Mouse (Mus musculus) liver, embryonic 14.5 days (tissue): Measurements from ENCODE around the gene Ano5. TPM values are rescaled to one million over a fixed set of nuclear protein-coding genes. Genes with fewer than 3 reads are reported as not detected.

Source experiments
- ATAC-seq: fragments of 200-750 bp; cut with Nextera tagmentation; 2 replicates; pipeline ENCODE4 v1.8.0; 2017; ENCODE audit warnings: moderate number of reproducible peaks, mild to moderate bottlenecking, moderate library complexity; ENCODE audit not compliant: insufficient read depth
- DNase-seq, 3 experiments: peaks; one replicate each; pipeline ENCODE4 v3.0.0-alpha.2; 2012 to 2013; ENCODE audit warnings: low read depth in 3 of 3, low spot score in 3 of 3
- H3K27ac ChIP-seq: fragments of 300-500 bp; sonication (generic); 2 replicates; pipeline ENCODE4 v1.5.1; 2014; ENCODE audit warnings: moderate library complexity, mild to moderate bottlenecking, control low read depth, inconsistent platforms
- H3K27me3 ChIP-seq: fragments of 300-500 bp; sonication (generic); 2 replicates; pipeline ENCODE4 v1.6.1; 2014; ENCODE audit warnings: mild to moderate bottlenecking, low read length, moderate library complexity; ENCODE audit not compliant: control insufficient read depth, insufficient read depth
- H3K36me3 ChIP-seq: fragments of 300-500 bp; sonication (generic); replicated peaks from 2 replicates; pipeline ENCODE4 v1.6.1; 2014; ENCODE audit warnings: low read depth; ENCODE audit not compliant: control insufficient read depth, insufficient read depth
- H3K4me1 ChIP-seq, 2 experiments: fragments of 200-500 bp in 1 of 2; fragments of 300-500 bp in 1 of 2; sonication (generic) in 1 of 2; replicated peaks; 2 replicates each; pipeline ENCODE4 v1.6.1; 2012 to 2014; ENCODE audit warnings: antibody characterized with exemption in 1 of 2, inconsistent platforms in 1 of 2, low read length in 1 of 2; ENCODE audit not compliant: control insufficient read depth in 2 of 2, insufficient read depth in 2 of 2
- H3K4me2 ChIP-seq: fragments of 300-500 bp; sonication (generic); 2 replicates; pipeline ENCODE4 v1.6.1; 2014; ENCODE audit warnings: low read depth, mild to moderate bottlenecking, control low read depth, moderate library complexity
- H3K4me3 ChIP-seq, 2 experiments: fragments of 200-500 bp in 1 of 2; fragments of 300-500 bp in 1 of 2; sonication (generic) in 1 of 2; 2 replicates each; pipeline ENCODE4 v1.5.1; 2012 to 2014; ENCODE audit warnings: low read depth in 2 of 2, low read length in 2 of 2, mild to moderate bottlenecking in 2 of 2, control low read depth in 1 of 2, inconsistent platforms in 1 of 2, moderate library complexity in 1 of 2; ENCODE audit not compliant: insufficient read depth in 1 of 2
- H3K9ac ChIP-seq: fragments of 300-500 bp; sonication (generic); replicated peaks from 2 replicates; pipeline ENCODE4 v1.6.1; 2014; ENCODE audit warnings: mild to moderate bottlenecking, control low read depth, moderate library complexity
- H3K9me3 ChIP-seq: fragments of 300-500 bp; sonication (generic); 2 replicates; pipeline ENCODE4 v1.6.1; 2016; ENCODE audit warnings: low read length, mixed read lengths; ENCODE audit not compliant: control insufficient read depth
- CTCF ChIP-seq: IDR thresholded peaks from 2 replicates; pipeline ENCODE4 v1.5.1; 2016; ENCODE audit warnings: antibody characterized with exemption, low read depth, control low read depth
- EP300 ChIP-seq: IDR thresholded peaks from 2 replicates; pipeline ENCODE4 v1.6.1; 2016; ENCODE audit warnings: antibody characterized with exemption, low read depth
- whole genome bisulfite sequencing: fragments of 180-500 bp; shearing (Covaris S2); extraction: QIAGEN DNeasy Blood & Tissue Kit; methylation state at CpG from one replicate; pipeline ENCODE4 v1.1.7; 2014; ENCODE audit not compliant: insufficient replicate concordance; 5-methylcytosine and 5-hydroxymethylcytosine counted together
- polyA plus RNA-seq, 2 experiments: library from polyadenylated mRNA; depleted of rRNA in 1 of 2; stranded (reverse) in 1 of 2; unstranded in 1 of 2; fragments of >200 nt; fragmentation: Nextera tagmentation in 1 of 2; extraction: Ambion mirVana in 1 of 2; gene quantifications; 2 replicates each; pipeline versions ENCODE4 v1.2.1 to v1.2.3; 2012 to 2014

Ano5 gene
- polyA plus RNA-seq, 2 experiments, result not detected

- H3K9ac ChIP-seq, result no peak overlapping the region
- no peak overlapping the region for H3K4me3 ChIP-seq
- 2% methylated on average over 9 of the region's 9 CpGs for WGBS
- no peak overlapping the region for H3K4me2 ChIP-seq
- H3K9me3 ChIP-seq, result no peaks in the 10 kb centered on the region
- DNase-seq (no peak), ATAC-seq (no peak)
- H3K27me3 ChIP-seq, result peaks cover 49% of the 10 kb centered on the region
- H3K36me3 ChIP-seq, result no peaks in the 10 kb centered on the region
- H3K4me1 ChIP-seq, result no peaks in the 10 kb centered on the region
- H3K27ac ChIP-seq, result no peak overlapping the region
- TF ChIP-seq CTCF, result no peak
- no peak for TF ChIP-seq EP300
These were observed 117.5 kb downstream of the Ano5 start for GRCm38 (mm10) chr7:51628349-51628748.

DNA sequence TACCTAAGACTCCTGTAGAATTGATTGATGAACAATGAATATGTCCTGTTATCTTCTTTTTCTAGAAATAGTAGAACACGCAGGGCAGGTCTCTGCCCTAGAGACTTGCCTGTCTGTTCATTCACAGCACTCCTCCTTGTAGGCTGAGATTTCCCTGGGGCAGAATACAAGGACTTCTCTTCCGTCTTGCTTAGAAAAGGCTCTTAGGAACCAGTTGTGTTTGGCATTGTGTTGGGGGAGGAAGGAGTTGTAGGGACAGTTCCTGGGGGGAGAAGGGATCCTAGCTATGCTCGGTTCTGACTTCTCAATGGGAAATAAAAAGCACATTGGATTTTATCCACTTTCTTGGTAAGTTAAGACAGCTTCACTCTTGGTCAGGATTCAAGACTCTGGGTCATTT lies 118.4 kb downstream of the Ano5 start:
- no peaks in the 10 kb centered on the region for H3K4me1 ChIP-seq
- no peak overlapping the region for H3K9ac ChIP-seq
- TF ChIP-seq EP300, result no peak
- no peak for TF ChIP-seq CTCF
- peaks cover 43% of the 10 kb centered on the region for H3K27me3 ChIP-seq
- ATAC-seq (no peak), DNase-seq (no peak)
- 4% methylated on average over 3 of the region's 3 CpGs for WGBS
- no peaks in the 10 kb centered on the region for H3K9me3 ChIP-seq
- no peak overlapping the region for H3K27ac ChIP-seq
- H3K36me3 ChIP-seq, result no peaks in the 10 kb centered on the region
- H3K4me2 ChIP-seq, result no peak overlapping the region
- H3K4me3 ChIP-seq, result no peak overlapping the region

DNA sequence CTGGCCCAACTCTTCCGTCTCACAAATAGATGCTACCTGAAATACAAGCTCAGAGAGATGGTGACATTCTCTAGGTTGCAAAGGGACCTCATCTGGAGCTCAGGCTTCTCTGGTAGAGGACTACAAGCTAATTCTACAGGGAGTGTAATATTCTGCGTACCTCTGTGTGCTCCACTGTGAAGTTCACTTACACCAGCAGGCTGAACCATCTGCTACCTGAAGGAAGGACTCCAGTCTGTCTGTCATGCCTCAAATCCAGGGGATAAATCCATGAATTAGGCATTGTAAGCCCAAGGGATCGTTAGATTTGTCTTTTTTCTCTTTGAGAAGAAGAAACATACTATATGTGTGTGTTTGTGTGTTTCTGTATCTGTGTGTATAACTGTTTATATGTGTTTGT lies 120.3 kb downstream of the Ano5 start:
- 32% methylated on average over 3 of the region's 3 CpGs for WGBS
- Histone ChIP-seq H3K36me3 (no peaks in the 10 kb centered on the region), H3K4me2 (no peak overlapping the region), H3K4me3 (no peak overlapping the region), H3K9me3 (no peaks in the 10 kb centered on the region), H3K27me3 (peaks cover 24% of the 10 kb centered on the region), H3K4me1 (no peaks in the 10 kb centered on the region), H3K9ac (no peak overlapping the region), H3K27ac (no peak overlapping the region)
- DNase-seq (no peak), ATAC-seq (no peak)
- TF ChIP-seq CTCF, result no peak
- TF ChIP-seq EP300, result no peak

DNA sequence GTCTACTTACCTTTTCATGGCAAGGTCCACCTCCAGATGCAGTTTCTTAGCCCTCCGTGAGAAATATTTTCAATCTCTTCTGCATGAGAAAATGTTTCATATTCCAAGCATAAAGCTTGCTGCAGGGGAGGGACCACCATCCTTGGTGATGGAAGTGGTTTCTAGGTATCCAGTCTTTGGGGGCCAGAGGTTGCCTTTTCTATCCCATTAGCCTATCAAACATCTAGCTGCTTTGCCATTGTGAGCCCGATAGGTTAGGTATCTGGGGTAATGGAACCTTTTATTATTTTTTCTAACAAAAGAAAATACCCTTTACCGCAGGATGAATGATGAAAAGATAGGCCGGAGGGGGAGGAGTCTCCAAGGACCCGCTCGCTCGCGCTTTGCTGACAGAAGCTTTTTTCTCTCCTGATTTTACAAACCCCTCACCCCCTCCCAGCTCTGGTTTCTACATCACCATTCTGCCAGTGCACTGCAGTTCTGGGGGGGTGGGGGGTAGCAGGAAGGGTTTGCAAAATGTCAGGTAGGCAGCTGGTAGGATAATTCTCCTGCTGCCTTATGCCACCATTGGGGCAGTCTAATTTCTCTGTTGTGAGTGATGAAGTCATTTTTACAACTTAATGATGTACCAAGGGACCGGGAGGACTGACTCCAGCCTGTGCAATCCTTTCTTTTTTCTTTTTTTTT lies 121.9 kb downstream of the Ano5 start:
- TF ChIP-seq CTCF, result no peak
- TF ChIP-seq EP300, result no peak
- Histone ChIP-seq H3K4me2 (no peak overlapping the region), H3K36me3 (no peaks in the 10 kb centered on the region), H3K27me3 (peaks cover 9% of the 10 kb centered on the region), H3K9ac (no peak overlapping the region), H3K27ac (no peak overlapping the region), H3K4me1 (no peaks in the 10 kb centered on the region), H3K9me3 (no peaks in the 10 kb centered on the region), H3K4me3 (no peak overlapping the region)
- ATAC-seq (no peak), DNase-seq (no peak)
- WGBS, result 13% methylated on average over 9 of the region's 9 CpGs

- TF ChIP-seq EP300 (no peak), CTCF (no peak)
- no peak for DNase-seq
- no peak for ATAC-seq
- Histone ChIP-seq H3K4me3 (no peak overlapping the region), H3K9ac (no peak overlapping the region), H3K9me3 (no peaks in the 10 kb centered on the region), H3K4me2 (no peak overlapping the region), H3K27ac (no peak overlapping the region), H3K36me3 (no peaks in the 10 kb centered on the region), H3K4me1 (no peaks in the 10 kb centered on the region), H3K27me3 (peaks cover 4% of the 10 kb centered on the region; the same call in 1 of the 2 replicates)
- 10% methylated on average over 7 of the region's 7 CpGs for WGBS
These were observed 122.5 kb downstream of the Ano5 start for GRCm38 (mm10) chr7:51633230-51633844.

Other genes starting within 250 kb of the Ano5 start
- 0.11 TPM in 1 of 2 replicates, not detected in the other for gene Slc17a6, start 111.0 kb downstream of the Ano5 start, polyA plus RNA-seq (2012; rRNA removed)
- gene Slc17a6, start 111.0 kb downstream of the Ano5 start, polyA plus RNA-seq (2014; fragmentation: Nextera tagmentation; extraction: Ambion mirVana), result not detected in 2 replicates